Mouse (Mus musculus) brain, embryonic 18.5 days (tissue): Measurements from ENCODE around the gene Il34.
A peak's percentile ranks its signal among the peaks of the same experiment; 100 is the strongest.

Experiments
- DNase-seq: peaks from one replicate; pipeline ENCODE4 v3.0.0-alpha.2; 2012; ENCODE audit warnings: low read depth, low spot score

Il34 gene

DNA sequence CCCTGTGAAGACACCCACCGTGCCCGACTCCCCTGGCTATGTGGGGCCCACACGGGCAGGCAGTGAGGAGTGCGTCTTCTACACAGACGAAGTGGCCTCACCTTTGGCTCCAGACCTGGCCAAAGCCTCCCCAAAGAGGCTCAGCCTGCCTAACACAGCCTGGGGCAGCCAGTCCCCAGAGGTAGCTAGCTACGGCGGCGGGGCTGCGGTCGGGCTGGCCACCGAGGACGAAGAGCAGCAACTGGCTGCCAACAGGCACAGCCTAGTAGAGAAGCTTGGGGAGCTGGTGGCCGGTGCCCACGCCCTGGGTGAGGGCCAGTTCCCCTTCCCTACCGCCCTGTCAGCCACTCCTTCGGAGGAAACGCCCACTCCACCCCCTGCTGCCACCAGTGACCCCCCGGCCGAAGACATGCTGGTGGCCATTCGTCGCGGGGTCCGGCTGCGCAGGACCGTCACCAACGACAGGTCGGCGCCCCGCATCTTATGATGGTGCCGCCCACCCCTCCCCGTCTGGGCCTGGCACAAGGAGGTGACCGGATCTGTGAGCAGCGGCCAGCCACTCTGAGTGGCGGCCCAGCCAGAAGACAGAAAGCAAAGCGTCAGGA lies 67.0 kb downstream of the Il34 start:
- DNase-seq = no peak

DNA sequence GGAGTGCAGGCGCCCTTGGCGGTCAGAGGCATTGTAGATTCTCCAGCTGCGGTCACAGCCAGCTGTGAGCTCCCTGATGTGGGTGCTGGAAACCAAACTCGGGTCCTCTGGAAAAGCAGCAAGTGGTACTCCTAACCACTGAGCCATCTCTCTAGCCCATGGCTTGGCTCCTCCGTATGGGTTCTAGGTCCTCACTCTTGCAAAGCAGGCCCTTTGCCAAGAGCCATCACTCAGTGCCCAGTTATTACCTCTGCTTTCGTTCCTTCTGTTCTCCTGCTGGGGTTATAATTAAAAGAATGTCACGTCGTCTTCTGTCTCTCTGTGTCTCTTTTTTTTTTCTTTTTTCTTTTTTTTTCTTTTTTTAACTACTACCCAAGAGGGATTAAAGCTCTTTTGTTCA lies 72.7 kb downstream of the Il34 start:
- no peak for DNase-seq

DNA sequence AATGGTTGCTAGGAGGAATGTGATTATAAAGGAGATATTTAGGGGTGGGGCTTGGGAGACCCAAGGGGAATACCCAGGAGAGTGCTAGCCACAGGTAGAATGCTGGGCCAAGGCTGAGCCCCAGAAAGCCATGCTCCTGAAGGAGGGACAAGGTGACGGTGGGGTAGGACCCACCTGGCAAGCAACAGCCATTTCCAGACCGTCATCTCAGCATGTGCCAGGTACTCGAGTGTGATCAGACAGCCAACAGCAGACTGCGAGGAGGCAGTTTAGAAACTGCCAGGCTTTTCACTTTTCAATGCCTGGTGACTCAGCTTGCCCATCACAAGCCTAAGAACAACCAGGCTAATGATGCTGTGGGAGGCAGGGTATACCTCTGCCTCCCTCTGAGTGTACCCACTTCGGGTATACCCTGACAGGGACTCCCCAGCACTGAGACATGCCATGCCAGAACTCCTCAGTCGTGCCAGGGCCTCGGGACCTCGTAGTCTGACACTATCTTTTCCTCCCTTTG lies 74.3 kb downstream of the Il34 start:
- no peak for DNase-seq

DNA sequence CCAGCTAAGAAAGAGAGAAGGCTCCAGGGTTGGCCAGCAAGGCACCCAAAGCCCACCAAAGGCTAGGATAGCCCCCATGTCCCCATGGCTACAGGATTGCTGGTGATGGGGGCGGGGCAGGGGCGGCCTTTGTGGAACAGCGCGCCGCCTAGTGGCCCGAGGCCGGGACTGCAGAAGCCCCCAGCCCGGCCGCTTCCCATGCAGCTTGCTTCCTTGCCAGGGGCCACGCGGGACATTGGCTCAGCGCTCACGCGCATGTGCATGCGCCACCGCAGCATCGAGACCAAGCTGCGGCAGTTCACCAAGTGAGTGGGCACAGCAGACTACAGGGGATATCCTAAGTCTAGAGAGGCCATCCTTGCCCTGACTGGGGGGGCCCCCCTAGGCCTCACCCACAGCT lies 78.8 kb downstream of the Il34 start:
- DNase-seq = no peak

DNA sequence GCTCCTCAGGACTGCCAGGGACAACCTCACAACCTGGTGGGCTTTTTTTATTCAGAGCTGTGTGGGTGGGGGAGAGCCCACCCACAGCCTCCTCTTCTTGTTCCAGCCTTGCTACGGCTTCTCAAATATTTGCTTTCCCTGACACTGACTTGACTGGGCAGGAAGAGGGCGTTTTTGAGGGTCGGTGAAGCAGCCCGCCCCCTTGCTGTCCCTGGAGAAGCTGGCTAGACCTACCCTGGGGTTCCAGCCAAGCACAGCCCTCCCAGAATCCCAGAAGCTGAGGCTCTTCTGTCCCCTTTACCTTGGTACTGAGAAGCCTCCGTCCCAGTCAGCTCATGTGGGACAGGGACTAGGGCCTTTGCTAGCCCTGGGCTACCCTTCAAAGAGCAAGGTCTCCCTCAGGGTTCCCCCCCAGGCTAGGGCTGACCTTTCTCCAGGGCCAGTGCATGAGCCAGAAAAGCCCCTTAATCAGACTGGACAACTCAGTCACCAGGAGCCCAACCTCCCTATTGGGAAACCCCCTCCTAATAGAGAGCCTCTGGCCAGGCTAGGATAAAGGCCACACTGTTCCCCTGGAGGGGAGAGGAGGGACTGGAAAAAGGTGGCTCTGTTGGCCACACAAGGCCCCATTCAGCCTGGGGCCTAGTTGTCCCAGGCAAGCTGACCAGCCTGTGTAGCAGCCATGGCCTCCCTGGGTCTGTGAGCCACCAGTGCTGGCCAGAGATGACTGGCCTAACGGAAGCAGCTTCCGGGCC lies 80.5 kb downstream of the Il34 start:
- DNase-seq = no peak

DNA sequence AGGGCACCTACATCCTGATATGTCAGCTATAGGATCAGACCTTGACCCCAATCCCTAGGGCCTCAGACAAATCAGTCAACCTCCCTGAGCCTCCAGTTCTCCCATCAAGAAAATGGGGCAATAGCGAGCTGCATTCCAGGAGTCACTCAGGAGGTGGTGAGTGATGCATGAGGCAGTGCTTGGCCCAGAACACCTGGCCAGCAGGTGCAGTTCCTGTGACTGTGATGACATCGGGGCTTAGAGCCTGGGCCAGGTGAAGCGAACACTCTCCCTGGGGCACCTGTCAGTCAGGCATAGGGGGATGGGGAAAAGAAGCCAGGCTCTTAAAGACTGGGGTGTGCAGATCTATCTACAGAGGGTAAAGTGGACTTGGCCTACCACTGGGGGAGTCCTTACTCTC lies 81.2 kb downstream of the Il34 start:
- DNase-seq = no peak

DNA sequence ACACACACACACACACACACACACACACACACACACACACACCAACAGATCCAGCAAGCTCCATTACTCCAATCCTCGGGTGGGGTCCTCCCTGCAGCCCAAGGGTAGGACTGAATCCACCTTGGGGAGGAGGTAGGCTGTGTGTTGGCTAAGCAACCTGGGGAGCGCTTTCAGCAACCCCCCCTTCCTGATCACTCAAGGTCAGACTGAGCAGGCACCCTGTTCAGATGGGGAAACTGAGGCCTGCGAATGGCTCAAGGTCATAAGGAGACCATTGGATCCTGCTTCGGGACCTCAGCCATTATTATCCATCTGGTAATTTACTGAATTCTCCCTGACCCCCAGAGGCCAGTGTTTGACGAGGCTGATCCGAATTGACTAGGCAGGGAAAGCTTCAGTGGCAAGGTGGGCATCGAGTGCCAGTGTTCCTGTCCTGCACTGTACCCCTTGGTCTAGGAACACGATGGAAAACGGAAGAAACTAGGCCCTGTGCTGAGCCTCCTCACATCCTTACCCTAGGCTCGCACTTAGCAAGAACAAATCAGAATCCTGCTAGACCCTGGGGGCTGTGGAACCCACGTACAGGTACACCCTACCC lies 83.2 kb downstream of the Il34 start:
- no peak for DNase-seq

DNA sequence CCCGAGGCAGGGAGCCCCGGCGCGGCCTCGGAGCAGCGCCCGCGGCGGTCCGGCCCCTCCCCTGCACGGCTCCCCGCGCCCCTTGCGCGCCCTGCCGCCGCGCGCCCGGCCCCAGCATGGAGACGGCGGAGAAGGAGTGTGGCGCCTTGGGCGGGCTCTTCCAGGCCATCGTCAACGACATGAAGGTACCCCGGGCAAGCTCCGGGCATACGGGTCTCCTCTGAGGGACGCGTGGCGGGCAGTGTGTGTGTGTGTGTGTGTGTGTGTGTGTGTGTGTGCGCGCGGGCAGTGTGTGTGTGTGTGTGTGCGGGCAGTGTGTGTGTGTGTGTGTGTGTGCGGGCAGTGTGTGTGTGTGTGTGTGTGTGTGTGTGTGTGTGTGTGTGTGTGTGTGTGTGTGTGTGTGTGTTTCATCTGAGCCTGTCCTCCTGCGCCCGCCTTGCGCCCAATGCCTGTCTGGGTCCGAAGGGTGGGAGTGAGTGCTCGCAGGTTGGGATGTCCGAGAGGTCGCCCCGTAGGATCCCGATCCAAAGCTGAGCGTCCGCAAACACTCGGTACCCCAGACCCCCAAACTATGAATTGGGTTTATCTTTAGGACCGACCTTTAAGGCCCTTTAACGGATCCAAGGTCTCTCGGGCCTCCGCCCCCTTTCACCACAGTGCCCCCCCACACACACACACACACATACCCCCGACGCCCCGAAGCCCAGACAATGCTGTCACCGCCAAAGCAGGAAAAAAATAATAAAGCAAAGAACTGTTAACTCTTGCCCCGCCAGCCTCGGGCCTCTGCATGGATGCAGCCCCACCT lies 83.9 kb downstream of the Il34 start:
- DNase-seq = no peak

DNA sequence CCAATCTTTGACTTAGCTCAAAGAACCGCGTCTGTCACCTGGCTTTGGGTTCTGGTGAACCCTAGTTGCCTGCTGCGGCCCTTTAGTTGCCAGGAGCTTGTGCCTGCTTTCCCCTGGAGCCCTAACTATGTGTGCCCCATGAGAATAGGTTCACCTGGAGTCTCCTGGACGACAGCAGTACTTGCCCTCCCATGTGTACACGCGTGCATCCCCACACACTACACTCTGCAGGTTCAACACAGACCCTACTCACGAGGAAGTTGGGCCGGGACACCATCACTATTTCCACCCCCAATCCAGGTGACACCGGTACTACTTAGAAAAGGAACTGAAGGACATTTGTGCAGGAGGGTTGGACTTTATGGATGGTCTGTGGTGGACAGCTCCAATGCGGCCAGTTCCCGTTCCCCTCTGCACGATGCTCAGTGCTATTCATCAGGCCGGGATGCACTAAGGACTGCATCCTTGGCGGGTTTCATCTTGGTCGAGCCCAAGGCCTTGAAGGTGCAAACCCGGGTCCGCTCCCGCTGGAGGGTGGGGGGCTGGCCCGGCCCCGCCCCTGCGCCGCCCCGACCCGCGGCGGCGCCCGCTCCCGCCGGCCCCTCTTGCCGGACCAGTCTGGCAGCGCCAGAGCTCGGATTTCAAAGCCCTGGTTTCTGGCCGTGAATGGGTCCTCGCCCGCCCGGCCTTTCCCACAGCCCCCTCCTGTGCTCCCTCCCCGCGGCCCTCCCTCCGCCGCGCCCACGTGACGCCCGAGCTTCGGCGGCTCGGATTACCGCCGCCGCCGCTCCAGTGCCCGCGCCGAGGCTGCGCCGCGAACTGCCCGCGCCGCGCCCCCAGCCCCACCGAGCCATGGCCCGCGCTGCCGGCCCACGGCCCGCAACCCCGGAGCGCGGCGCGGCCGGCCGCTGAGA lies 84.8 kb downstream of the Il34 start, which contains the start of gene Mtss1l:
Mtss1l (plus strand) TSS at position 792 of the 914 bp plus-strand sequence.
- no peak for DNase-seq

DNA sequence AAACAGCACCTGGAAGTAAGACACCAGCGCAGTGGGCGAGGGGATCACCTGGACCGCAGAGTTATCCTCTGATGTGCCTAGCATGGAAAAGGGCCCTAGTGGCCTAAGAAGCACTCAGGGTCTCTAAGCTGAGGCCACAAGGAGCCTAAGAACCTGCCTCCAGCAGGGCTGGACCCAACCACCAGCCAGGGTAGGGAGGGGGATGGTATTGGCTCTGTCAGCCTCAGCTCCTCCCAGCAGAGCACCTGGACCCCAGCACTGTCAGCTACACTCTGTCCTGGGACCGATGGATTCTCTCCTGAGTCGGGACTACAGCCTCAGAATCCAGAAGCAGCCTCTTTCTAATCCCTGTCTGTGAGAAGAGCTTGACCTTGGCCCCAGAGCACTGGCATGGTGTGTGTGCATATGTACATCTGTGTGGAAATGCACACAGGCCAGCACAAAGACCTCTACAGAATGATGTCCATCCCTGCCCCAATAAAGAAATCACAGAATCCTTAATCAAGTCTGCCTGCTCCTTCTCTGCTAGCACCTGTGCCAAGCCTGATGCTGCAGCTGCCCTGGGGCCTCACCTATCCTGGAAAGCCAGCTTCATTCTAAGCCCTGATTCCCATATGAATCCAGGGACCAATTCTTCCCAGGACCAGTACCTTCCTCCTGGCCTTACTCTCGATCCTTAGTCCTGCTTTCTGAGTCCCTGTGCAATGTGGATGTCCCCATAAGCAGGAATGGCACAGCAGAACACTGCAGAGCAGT lies 85.6 kb downstream of the Il34 start:
- DNase-seq = no peak

DNA sequence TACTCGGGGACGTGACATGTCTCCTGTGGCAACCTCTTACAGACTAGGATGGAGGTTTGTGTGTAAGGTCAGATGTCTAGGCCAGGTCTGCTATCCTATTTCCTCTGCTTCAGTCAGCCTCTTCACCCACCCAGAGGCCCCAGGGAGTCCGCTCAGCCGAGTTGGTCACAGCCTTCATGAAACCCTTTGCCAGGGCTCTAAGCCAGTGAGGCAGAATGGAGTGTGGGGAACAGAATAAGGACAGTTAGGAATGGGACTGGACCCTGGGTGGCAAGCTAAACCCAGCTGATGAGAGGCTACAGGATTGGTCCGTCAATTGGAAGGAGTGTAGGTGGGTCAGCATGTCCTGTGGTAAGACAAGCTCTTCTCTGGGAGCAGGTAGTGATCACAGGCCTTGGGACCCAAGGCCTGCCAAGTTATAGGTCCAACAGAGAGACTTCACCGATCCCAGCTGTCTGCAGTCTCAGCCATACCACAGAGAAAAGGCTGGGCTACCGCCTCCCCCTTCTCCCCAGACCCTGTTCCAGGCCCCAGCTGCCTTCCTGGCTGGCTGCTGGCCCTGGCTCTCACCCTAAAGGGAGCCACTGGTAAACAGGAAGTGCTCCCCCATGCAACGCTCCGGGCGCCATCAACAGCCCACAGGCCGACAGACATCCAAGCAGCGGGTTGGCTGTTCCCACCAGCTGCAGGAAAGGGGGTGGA lies 86.6 kb downstream of the Il34 start:
- no peak for DNase-seq

DNA sequence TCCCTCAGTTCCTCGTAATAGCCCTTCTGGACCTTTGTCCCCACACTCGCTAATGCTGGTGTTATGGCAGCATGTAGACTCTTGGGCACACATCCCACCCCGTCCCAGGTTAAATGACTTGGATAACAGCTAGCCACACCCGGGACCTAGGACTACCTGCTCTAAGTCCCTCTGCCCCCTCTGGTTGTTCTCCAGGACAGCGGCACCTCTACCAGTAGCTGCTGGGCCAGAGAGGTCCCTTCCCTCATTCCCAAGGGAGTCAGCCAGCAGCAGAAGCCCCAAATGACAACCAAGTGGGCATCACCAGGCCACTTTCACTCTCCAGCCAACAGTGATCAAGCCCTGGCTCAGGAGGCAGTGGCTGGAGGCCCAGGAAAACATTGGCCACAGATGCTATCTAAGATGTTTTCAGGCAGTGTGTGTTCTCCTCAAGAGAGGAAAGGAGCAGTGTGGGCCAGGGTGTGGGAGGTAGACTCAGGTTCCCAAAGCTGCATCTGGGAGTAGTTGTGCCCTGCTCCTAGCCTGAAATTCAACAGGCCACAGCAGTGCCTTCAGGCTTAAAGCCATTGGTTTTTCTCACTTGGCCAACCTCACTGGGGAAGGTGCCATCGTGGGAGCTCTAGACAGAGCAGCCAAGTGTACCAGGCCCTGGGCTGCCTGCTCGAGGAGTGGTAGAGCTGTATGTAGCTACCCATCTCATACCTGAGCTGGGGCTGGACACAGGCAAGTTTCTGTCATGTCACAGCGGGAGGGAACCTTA lies 87.3 kb downstream of the Il34 start:
- DNase-seq = no peak

DNA sequence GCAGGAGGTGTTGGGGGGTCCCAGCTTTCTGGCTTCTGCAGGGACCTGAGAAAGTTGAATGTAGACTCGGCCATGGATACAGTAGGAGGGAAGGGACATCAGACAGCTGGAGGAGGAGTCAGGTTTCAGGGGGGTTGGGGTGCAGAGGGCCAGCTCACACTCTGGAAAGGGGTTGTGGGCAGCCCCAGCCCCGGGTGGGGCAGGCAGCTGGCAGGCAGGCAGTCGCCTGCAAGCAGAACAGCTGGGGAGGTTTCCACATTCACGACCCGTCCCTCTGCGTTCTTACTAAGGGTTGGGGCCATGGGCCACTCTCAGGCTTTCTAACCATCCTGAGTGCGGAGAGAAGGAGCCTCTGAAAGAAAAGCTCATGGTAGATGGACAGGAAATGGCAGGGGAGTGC lies 88.6 kb downstream of the Il34 start:
- no peak for DNase-seq

DNA sequence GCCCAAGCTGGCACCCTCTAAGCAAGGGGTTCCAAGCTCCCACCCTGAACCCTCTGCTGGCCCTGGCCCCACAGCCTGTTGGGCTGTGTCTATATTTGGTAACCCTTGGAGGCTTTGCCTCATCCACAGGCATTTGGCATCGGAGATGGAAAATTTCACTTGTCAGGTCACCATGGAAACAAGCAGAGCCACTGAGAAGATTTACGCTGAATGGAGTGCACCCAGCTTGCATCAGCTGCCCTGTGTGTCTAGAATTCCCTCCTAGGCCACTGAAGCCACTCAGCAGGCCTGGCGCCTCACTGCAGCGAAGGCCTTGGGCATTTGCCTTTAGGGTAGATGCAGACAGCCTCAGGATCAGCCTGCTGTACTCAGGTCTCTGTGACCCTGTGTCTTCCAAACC lies 89.6 kb downstream of the Il34 start:
- DNase-seq = peak; percentile 80

DNA sequence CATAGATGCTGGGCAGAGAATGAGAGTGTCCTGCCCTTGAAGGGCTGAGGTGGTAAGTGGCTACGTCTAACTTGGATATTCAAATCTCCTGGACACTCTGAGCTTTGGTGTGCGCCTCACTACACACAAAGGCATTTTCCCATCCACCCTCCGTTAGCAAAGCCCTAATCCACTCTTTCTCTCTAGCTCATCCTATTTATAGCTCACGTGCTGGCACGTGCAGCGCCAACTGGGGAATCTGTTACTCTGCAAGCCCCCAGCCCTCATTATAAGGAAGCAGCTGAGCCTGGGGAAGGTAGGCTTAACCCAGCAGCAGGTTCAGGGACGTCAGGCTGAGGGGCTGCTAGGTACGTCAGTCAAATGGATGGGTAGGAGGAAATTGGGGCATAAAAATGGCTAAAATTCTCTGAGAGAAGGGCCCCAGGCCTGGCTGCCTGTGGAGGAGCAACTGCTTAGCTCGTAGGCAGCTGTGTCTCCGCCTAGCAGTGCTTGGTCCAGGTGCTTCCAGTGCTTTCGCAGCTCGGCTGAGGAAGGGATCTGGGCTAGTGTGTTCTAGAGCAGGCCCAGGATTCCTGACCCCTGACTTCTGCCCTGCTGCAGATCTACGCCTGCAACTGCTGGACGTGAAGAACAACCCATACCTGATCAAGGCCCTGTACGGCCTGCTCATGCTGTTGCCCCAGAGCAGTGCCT lies 90.8 kb downstream of the Il34 start:
- no peak for DNase-seq

DNA sequence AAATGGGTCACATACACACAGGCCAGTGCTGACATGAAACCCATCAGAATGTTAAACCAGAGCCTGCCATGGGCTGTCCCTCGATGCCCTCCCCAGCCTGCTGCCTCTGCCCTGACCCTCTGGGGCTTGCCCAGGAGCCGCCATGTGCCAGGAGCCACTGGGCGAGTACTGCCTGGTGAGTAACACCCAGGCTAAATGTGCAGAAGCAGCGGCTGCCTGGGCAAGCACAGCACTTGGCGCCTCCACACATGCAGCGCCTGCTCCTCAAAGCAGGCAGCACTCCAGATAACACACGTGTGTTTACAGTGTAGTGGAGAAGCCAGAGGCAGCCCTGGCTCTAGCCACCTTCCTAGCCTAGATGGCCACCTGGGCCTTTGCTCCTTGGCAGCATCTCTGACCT lies 92.7 kb downstream of the Il34 start:
- no peak for DNase-seq

DNA sequence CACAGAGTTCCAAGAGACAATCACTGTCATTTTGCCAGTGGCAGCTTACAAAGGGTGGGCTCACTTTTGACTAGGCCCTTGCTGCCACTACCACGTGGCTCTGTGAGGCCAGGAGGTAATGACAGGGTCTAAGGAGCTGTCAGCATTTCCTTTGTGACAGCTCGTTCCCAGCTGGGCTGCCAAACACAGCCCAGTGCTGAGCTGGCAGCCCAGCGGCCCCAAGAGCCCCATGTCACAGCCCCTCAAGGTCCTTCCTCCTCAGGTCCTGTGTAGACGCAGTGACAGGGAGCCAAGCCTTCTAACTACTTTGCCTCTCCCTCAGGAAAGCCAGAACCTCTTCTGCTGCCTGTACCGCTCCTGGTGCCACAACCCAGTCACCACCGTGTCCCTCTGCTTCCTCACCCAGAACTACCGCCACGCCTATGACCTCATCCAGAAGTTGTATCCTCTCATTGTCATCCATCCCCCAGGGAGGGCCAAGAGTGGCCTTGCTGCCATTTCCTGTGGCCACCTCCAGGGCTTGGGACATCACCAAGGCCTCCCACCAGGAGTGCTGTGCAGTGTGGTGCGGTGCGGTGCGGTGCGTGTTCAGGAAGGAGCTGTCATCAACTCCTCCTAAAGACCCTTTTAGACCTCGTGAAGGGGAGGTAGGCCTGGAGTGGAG lies 94.3 kb downstream of the Il34 start:
- no peak for DNase-seq

DNA sequence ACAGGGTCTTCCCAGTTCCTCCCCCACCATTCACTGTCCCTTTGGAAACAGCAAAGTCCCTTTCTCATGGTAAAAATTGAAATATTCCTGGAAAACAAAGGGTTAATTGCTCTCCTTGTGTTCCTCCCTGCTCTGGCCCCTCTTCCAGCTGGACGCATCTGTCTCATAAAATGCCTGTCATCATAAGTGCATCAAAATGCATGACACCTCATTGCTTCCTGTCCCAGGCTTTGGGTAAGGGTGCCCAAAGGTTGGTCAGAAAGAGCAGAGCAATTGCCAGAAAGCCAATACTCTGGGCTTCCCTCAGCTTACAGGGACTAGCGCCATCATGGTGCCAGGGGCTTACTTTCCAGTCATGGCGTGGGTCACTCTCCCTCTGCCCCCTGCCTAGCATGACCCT lies 95.1 kb downstream of the Il34 start:
- no peak for DNase-seq
